Mouse (Mus musculus) heart, embryonic 10.5 days (tissue): ENCODE results near the gene Stambp. TPM values are rescaled to one million over a fixed set of nuclear protein-coding genes. Genes with fewer than 3 reads are reported as not detected.
"Not testable (repeated sequence)": the region's sequence is repeated elsewhere in the genome, so short reads cannot be mapped to it uniquely, and the experiment has no call there.

Source experiments
- DNase-seq: peaks from one replicate; pipeline ENCODE4 v3.0.0-alpha.2; 2017; ENCODE audit warnings: low spot score
- H3K27ac ChIP-seq: fragments of 300-500 bp; sonication (generic); 2 replicates; pipeline ENCODE4 v1.5.1; 2016; ENCODE audit warnings: mild to moderate bottlenecking
- H3K27me3 ChIP-seq: fragments of 300-500 bp; sonication (generic); 2 replicates; pipeline ENCODE4 v1.6.1; 2016; ENCODE audit warnings: mild to moderate bottlenecking; ENCODE audit not compliant: poor library complexity, insufficient read depth, severe bottlenecking
- H3K36me3 ChIP-seq: fragments of 300-500 bp; sonication (generic); 2 replicates; pipeline ENCODE4 v1.6.1; 2016; ENCODE audit warnings: mild to moderate bottlenecking, moderate library complexity
- H3K4me1 ChIP-seq: fragments of 300-500 bp; sonication (generic); 2 replicates; pipeline ENCODE4 v1.6.1; 2016; ENCODE audit warnings: mild to moderate bottlenecking
- H3K4me3 ChIP-seq: fragments of 300-500 bp; sonication (generic); 2 replicates; pipeline ENCODE4 v1.5.1; 2016; ENCODE audit warnings: mild to moderate bottlenecking, moderate library complexity
- H3K9me3 ChIP-seq: fragments of 300-500 bp; sonication (generic); 2 replicates; pipeline ENCODE4 v1.6.1; 2016; ENCODE audit warnings: mild to moderate bottlenecking, moderate library complexity
- WGBS: fragments of 180-500 bp; shearing (Covaris S2); methylation state at CpG from one replicate; pipeline ENCODE4 v1.1.7; 2016; 5-methylcytosine and 5-hydroxymethylcytosine counted together
- polyA plus RNA-seq: library from polyadenylated mRNA; unstranded; fragments of >200 nt; fragmentation: Nextera tagmentation; extraction: Ambion mirVana; gene quantifications from 2 replicates; pipeline ENCODE4 v1.2.1, GENCODE M21; 2016

Gene Stambp
- polyA plus RNA-seq, 1 experiment from 2014 or later = 23.3 TPM

- Histone ChIP-seq H3K4me1 (peaks cover 8% of the 10 kb centered on the region), H3K9me3 (no peaks in the 10 kb centered on the region), H3K27ac (no peak overlapping the region), H3K27me3 (0 out of 2 replicates have a peak, but pooled peaks cover 2% of the 10 kb centered on the region), H3K36me3 (no peaks in the 10 kb centered on the region), H3K4me3 (no peak overlapping the region)
- 78% methylated on average over 3 of the region's 3 CpGs for WGBS
- peak; percentile 60 for DNase-seq
These were observed 17.8 kb upstream of the Stambp start for GRCm38 (mm10) chr6:83590301-83590700.

DNA sequence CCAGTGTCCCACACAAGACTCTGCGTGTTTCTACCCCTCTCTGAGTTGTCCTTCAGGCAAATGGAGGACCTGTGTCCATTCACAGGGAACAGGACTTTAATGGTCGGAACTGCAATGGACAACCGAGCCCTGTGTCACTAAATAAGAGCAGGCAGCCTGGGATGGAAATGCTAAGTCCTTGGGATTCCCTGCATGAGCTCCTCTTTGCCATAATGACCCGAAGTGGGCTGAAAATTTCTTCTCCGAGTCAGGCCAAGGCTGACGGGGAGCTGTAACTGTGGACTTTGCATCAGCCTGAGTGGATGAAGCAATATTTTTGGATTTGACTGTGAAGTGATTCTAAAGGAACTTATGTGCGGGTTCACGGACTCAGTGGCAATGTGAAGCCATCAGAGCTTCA, 14.7 kb upstream of the Stambp start:
- not testable (repeated sequence) for H3K9me3 ChIP-seq, H3K4me3 ChIP-seq, H3K27ac ChIP-seq, H3K4me1 ChIP-seq, H3K27me3 ChIP-seq, H3K36me3 ChIP-seq
- DNase-seq = peak; percentile 69
- WGBS = 78% methylated on average over 8 of the region's 8 CpGs

- H3K27ac ChIP-seq, H3K4me3 ChIP-seq, H3K36me3 ChIP-seq, H3K9me3 ChIP-seq, H3K4me1 ChIP-seq: not testable (repeated sequence)
- 86% methylated on average over 9 of the region's 9 CpGs for WGBS
- peaks cover 12% of the 10 kb centered on the region for H3K27me3 ChIP-seq
- DNase-seq = peak; percentile 45
These were observed 12.8 kb upstream of the Stambp start for GRCm38 (mm10) chr6:83585328-83585727.

DNA sequence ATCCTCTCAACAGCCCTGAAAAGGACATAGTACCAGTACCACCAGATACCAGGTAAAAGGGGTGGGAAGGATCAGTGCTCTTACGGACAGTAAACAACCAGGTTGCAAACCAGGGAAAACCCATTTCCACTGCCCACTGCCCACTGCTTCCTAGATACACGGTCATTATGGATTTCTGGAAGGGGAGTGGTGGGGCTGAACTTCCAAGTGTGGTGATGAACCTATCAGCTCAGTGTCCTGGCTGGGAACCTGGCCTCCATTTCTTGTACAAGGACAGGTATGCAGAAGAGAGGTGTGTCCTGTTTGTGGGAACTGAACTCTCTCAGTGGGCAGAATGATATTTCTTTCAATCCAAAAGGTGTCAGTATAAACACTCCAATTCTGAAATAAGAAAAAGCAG, 11.1 kb upstream of the Stambp start:
- Histone ChIP-seq H3K27me3 (peaks cover 13% of the 10 kb centered on the region), H3K36me3 (no peaks in the 10 kb centered on the region), H3K4me3 (no peak overlapping the region), H3K27ac (no peak overlapping the region), H3K9me3 (no peaks in the 10 kb centered on the region), H3K4me1 (peaks cover 3% of the 10 kb centered on the region; the same call in 1 of the 2 replicates)
- WGBS = 67% methylated on average over 2 of the region's 2 CpGs
- peak; percentile 51 for DNase-seq

- Histone ChIP-seq H3K4me3 (no peak overlapping the region), H3K27ac (no peak overlapping the region), H3K27me3 (peaks cover 13% of the 10 kb centered on the region), H3K4me1 (peaks cover 3% of the 10 kb centered on the region; the same call in 1 of the 2 replicates), H3K36me3 (no peaks in the 10 kb centered on the region), H3K9me3 (no peaks in the 10 kb centered on the region)
- WGBS = 1% methylated on average over 6 of the region's 6 CpGs
- peak; percentile 79 for DNase-seq
These were observed 10.4 kb upstream of the Stambp start for GRCm38 (mm10) chr6:83582938-83583270.

- WGBS = 45% methylated on average over 20 of the region's 20 CpGs
- peak; percentile 69 for DNase-seq
- Histone ChIP-seq H3K9me3 (no peaks in the 10 kb centered on the region), H3K4me3 (no peak overlapping the region), H3K36me3 (no peaks in the 10 kb centered on the region), H3K27ac (no peak overlapping the region), H3K4me1 (peaks cover 3% of the 10 kb centered on the region; the same call in 1 of the 2 replicates), H3K27me3 (peaks cover 13% of the 10 kb centered on the region)
These were observed 9.8 kb upstream of the Stambp start for GRCm38 (mm10) chr6:83582135-83582937.

GRCm38 (mm10) chr6:83577534-83577933, 5.0 kb upstream of the Stambp start:
- no peaks in the 10 kb centered on the region for H3K9me3 ChIP-seq
- DNase-seq = no peak
- no peaks in the 10 kb centered on the region for H3K36me3 ChIP-seq
- H3K4me3 ChIP-seq = no peak overlapping the region
- peaks cover 28% of the 10 kb centered on the region for H3K27me3 ChIP-seq
- peaks cover 8% of the 10 kb centered on the region; the same call in 1 of the 2 replicates for H3K4me1 ChIP-seq
- no peak overlapping the region for H3K27ac ChIP-seq

- no peaks in the 10 kb centered on the region for H3K9me3 ChIP-seq
- no peaks in the 10 kb centered on the region for H3K36me3 ChIP-seq
- H3K4me1 ChIP-seq = peaks cover 15% of the 10 kb centered on the region
- H3K27ac ChIP-seq = no peak overlapping the region
- 76% methylated on average over 4 of the region's 4 CpGs for WGBS
- H3K27me3 ChIP-seq = peaks cover 18% of the 10 kb centered on the region
- no peak for DNase-seq
- no peak overlapping the region for H3K4me3 ChIP-seq
These were observed 3.1 kb upstream of the Stambp start for GRCm38 (mm10) chr6:83575609-83576008.

DNA sequence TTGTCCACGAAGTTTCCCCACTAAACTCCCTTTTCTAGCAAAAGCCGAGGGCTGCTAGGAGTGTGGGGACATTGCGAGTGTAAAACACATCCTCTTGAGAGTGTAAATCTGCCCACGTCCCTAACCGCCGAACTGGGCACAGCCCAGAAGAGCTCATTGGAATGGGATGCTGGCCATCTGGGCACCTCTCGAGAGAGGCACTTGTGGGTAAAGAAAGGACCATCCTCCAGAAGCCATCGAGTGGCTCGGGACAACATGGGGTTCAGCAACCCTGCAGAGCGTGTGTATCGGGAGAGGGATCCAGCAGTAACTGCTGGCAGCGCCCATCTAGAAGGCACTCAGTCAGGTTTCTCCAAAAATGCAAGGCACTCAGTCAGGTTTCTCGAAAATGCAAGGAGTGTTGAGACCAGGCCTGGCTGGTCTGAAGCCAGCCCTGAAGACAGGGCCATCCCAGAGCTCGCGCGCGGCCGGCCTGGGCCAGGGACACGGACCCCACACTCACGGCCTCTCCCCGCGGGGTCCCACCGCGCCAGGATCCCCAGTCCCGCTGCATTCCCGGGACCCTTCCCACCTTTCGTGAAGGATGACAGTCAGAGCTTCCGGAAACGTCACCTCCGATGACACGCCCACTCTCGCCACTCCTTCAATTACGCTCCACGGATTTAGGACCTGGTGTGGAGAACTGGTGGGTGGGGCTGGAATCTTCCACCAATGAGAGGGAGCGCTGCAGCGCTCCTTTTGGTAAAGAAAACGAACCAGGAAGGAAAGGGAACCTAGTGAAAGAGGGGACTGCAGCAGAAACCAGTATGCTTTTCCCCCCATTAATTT, 475 bp downstream of the Stambp start:
- peak; percentile 95 for DNase-seq

DNA sequence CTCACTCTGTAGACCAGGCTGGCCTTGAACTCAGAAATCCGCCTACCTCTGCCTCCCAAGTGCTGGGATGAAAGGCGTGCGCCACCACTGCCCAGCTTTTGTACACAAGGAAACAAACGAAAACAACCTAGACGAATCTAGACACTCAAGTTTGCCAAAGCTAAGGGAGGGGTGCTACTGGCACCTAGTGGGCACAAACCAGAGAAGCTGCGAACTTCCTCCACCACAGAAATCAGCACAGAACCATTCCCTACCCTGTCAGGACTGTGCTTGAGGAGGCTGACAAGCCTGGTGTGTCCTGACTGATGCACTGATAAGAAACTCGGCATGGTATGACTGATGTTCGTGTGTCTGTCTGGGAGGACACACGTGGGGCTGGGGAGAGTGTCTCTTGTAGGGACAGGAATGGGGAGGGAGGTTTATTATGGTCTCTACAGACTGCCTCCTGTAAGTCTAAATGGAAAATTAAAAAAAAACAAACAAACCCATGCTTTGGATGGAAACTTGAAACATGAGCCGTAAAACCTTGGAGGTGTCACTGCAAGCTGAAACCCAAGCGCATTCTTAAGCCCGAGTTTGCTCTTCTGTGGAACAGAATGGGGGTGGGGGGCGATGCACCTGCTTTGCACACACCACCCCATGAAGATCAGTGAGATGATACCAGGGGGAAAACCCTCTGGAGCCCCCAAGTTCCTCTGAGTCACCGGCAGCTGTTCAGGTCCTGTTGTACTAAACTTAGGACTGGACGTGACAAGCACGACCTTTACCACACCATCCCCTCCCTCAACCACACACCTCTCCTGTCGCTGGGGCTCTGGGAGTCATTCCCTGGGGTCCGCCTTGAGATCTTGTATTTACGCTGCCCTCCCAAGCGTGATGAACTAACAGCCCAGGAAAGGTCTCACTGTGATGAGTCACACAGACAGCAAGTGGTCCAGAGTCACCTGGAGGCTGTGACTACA, 3.3 kb downstream of the Stambp start:
- 60% methylated on average over 20 of the region's 20 CpGs for WGBS
- H3K27ac ChIP-seq = no peak overlapping the region
- no peak for DNase-seq

More for the DNA sequence above, 475 bp downstream of the Stambp start:
- Histone ChIP-seq H3K9me3 (no peaks in the 10 kb centered on the region), H3K36me3 (peaks cover 6% of the 10 kb centered on the region; the same call in 1 of the 2 replicates), H3K4me3 (peak overlapping the region; percentile 90), H3K27me3 (peaks cover 15% of the 10 kb centered on the region; the same call in 1 of the 2 replicates), H3K4me1 (peaks cover 24% of the 10 kb centered on the region), H3K27ac (peak overlapping the region; percentile 91)
- WGBS = 5% methylated on average over 37 of the region's 37 CpGs

DNA sequence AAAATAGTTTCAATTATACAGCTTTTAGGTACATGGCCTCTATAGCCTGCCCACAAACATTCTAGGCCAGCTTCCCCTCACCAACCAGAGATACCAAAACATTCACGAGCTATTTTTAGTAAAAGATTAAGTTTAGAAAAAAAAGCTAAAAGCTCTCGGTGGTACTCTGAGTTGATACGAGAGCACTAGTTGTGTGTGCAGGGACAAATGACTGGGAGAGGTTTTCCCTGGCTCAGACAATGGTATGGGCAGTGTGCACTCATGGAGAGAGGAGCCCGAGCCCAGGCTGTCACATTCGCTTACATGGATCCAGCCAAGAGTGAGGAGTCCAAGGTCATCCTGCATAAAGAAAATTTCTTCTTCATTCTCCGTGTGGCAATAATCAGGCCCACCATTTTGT, 16.6 kb downstream of the Stambp start:
- no peaks in the 10 kb centered on the region for H3K27me3 ChIP-seq
- WGBS = 47% methylated on average over 6 of the region's 6 CpGs
- no peak for DNase-seq
- peaks cover 41% of the 10 kb centered on the region for H3K4me1 ChIP-seq
- peaks cover 36% of the 10 kb centered on the region for H3K36me3 ChIP-seq
- H3K4me3 ChIP-seq = no peak overlapping the region
- H3K27ac ChIP-seq = peak overlapping the region; percentile 43; the same call in 1 of the 2 replicates
- no peaks in the 10 kb centered on the region for H3K9me3 ChIP-seq

More for the DNA sequence above, 3.3 kb downstream of the Stambp start:
- Histone ChIP-seq H3K9me3 (no peaks in the 10 kb centered on the region), H3K4me1 (peaks cover 31% of the 10 kb centered on the region), H3K36me3 (peaks cover 12% of the 10 kb centered on the region; the same call in 1 of the 2 replicates), H3K27me3 (peaks cover 2% of the 10 kb centered on the region; the same call in 1 of the 2 replicates), H3K4me3 (no peak overlapping the region)

GRCm38 (mm10) chr6:83548346-83548745, 24.2 kb downstream of the Stambp start:
- Histone ChIP-seq H3K9me3 (no peaks in the 10 kb centered on the region), H3K36me3 (peaks cover 30% of the 10 kb centered on the region), H3K4me1 (peaks cover 5% of the 10 kb centered on the region; the same call in 1 of the 2 replicates), H3K27me3 (no peaks in the 10 kb centered on the region), H3K4me3 (no peak overlapping the region), H3K27ac (no peak overlapping the region)
- no peak for DNase-seq
- 73% methylated on average over 5 of the region's 5 CpGs for WGBS
